Mouse (Mus musculus): Measurements from ENCODE around the gene Bckdha. TPM values are rescaled to one million over a fixed set of nuclear protein-coding genes. Genes with fewer than 3 reads are reported as not detected.

The Bckdha gene
- polyA plus RNA-seq, 1 experiment = 2.4 TPM

- Histone ChIP-seq H3K4me1 (ENCODE audit: control insufficient read depth) (peaks cover 5% of the 10 kb centered on the region), H3K9me3 (ENCODE audit: control insufficient read depth, low read length) (no peaks in the 10 kb centered on the region), H3K4me3 (replicated peaks) (no peak overlapping the region), H3K36me3 (ENCODE audit: control insufficient read depth) (no peaks in the 10 kb centered on the region), H3K27me3 (ENCODE audit: control insufficient read depth) (no peaks in the 10 kb centered on the region)
- no peak for TF ChIP-seq GATA1 (IDR thresholded peaks at IDR 0.05; ENCODE audit: low read length)
These were observed 44.7 kb downstream of the Bckdha start for GRCm38 (mm10) chr7:25614086-25614485.

GRCm38 (mm10) chr7:25611501-25611900 lies 47.3 kb downstream of the Bckdha start:
- Histone ChIP-seq H3K27me3 (ENCODE audit: control insufficient read depth) (no peaks in the 10 kb centered on the region), H3K4me1 (ENCODE audit: control insufficient read depth) (no peaks in the 10 kb centered on the region; the same call in 1 of the 2 replicates), H3K4me3 (replicated peaks) (no peak overlapping the region), H3K36me3 (ENCODE audit: control insufficient read depth) (no peaks in the 10 kb centered on the region), H3K9me3 (ENCODE audit: control insufficient read depth, low read length) (no peaks in the 10 kb centered on the region)
- TF ChIP-seq TAL1 (IDR thresholded peaks at IDR 0.05; ENCODE audit: low read length) = no peak
- TF ChIP-seq GATA1 (IDR thresholded peaks at IDR 0.05; ENCODE audit: low read length) = no peak

- no peak overlapping the region for H3K4me3 ChIP-seq (replicated peaks)
- H3K4me1 ChIP-seq (ENCODE audit: control insufficient read depth) = no peaks in the 10 kb centered on the region
- TF ChIP-seq TAL1 (IDR thresholded peaks at IDR 0.05; ENCODE audit: low read length) = no peak
- TF ChIP-seq GATA1 (IDR thresholded peaks at IDR 0.05; ENCODE audit: low read length) = no peak
These were observed 48.7 kb downstream of the Bckdha start for GRCm38 (mm10) chr7:25610056-25610455.

GRCm38 (mm10) chr7:25607196-25607595 lies 51.6 kb downstream of the Bckdha start:
- no peaks in the 10 kb centered on the region for H3K27me3 ChIP-seq (ENCODE audit: control insufficient read depth)
- no peaks in the 10 kb centered on the region for H3K4me1 ChIP-seq (ENCODE audit: control insufficient read depth)
- no peaks in the 10 kb centered on the region for H3K9me3 ChIP-seq (ENCODE audit: control insufficient read depth, low read length)
- H3K4me3 ChIP-seq (replicated peaks) = no peak overlapping the region
- H3K36me3 ChIP-seq (ENCODE audit: control insufficient read depth) = no peaks in the 10 kb centered on the region
- TF ChIP-seq GATA1 (IDR thresholded peaks at IDR 0.05; ENCODE audit: low read length) = no peak
- no peak for TF ChIP-seq TAL1 (IDR thresholded peaks at IDR 0.05; ENCODE audit: low read length)

More at GRCm38 (mm10) chr7:25610056-25610455, 48.7 kb downstream of the Bckdha start:
- H3K9me3 ChIP-seq (ENCODE audit: control insufficient read depth, low read length) = no peaks in the 10 kb centered on the region
- H3K27me3 ChIP-seq (ENCODE audit: control insufficient read depth) = no peaks in the 10 kb centered on the region
- H3K36me3 ChIP-seq (ENCODE audit: control insufficient read depth) = no peaks in the 10 kb centered on the region

- TF ChIP-seq GATA1 (IDR thresholded peaks at IDR 0.05; ENCODE audit: low read length) (no peak), TAL1 (IDR thresholded peaks at IDR 0.05; ENCODE audit: low read length) (no peak)
- Histone ChIP-seq H3K4me3 (replicated peaks) (no peak overlapping the region), H3K27me3 (ENCODE audit: control insufficient read depth) (no peaks in the 10 kb centered on the region), H3K4me1 (ENCODE audit: control insufficient read depth) (no peaks in the 10 kb centered on the region), H3K36me3 (ENCODE audit: control insufficient read depth) (no peaks in the 10 kb centered on the region), H3K9me3 (ENCODE audit: control insufficient read depth, low read length) (no peaks in the 10 kb centered on the region)
These were observed 52.1 kb downstream of the Bckdha start for GRCm38 (mm10) chr7:25606625-25607063.

GRCm38 (mm10) chr7:25601346-25601745 lies 57.4 kb downstream of the Bckdha start:
- H3K36me3 ChIP-seq (ENCODE audit: control insufficient read depth) = no peaks in the 10 kb centered on the region
- H3K4me3 ChIP-seq (replicated peaks) = no peak overlapping the region
- no peaks in the 10 kb centered on the region for H3K4me1 ChIP-seq (ENCODE audit: control insufficient read depth)
- TF ChIP-seq TAL1 (IDR thresholded peaks at IDR 0.05; ENCODE audit: low read length) (no peak), GATA1 (IDR thresholded peaks at IDR 0.05; ENCODE audit: low read length) (no peak)
- H3K27me3 ChIP-seq (ENCODE audit: control insufficient read depth) = no peaks in the 10 kb centered on the region
- H3K9me3 ChIP-seq (ENCODE audit: control insufficient read depth, low read length) = no peaks in the 10 kb centered on the region

GRCm38 (mm10) chr7:25600666-25601065 lies 58.1 kb downstream of the Bckdha start:
- no peaks in the 10 kb centered on the region for H3K9me3 ChIP-seq (ENCODE audit: control insufficient read depth, low read length)
- no peak overlapping the region for H3K4me3 ChIP-seq (replicated peaks)
- H3K36me3 ChIP-seq (ENCODE audit: control insufficient read depth) = no peaks in the 10 kb centered on the region
- H3K27me3 ChIP-seq (ENCODE audit: control insufficient read depth) = no peaks in the 10 kb centered on the region
- TF ChIP-seq TAL1 (IDR thresholded peaks at IDR 0.05; ENCODE audit: low read length) (no peak), GATA1 (IDR thresholded peaks at IDR 0.05; ENCODE audit: low read length) (no peak)
- no peaks in the 10 kb centered on the region for H3K4me1 ChIP-seq (ENCODE audit: control insufficient read depth)

- H3K36me3 ChIP-seq (ENCODE audit: control insufficient read depth) = no peaks in the 10 kb centered on the region
- no peaks in the 10 kb centered on the region for H3K9me3 ChIP-seq (ENCODE audit: control insufficient read depth, low read length)
- H3K4me1 ChIP-seq (ENCODE audit: control insufficient read depth) = no peaks in the 10 kb centered on the region
- H3K27me3 ChIP-seq (ENCODE audit: control insufficient read depth) = no peaks in the 10 kb centered on the region
- TF ChIP-seq GATA1 (IDR thresholded peaks at IDR 0.05; ENCODE audit: low read length) = no peak
- no peak for TF ChIP-seq TAL1 (IDR thresholded peaks at IDR 0.05; ENCODE audit: low read length)
- H3K4me3 ChIP-seq (replicated peaks) = no peak overlapping the region
These were observed 59.1 kb downstream of the Bckdha start for GRCm38 (mm10) chr7:25599663-25600062.

- Histone ChIP-seq H3K9me3 (ENCODE audit: control insufficient read depth, low read length) (no peaks in the 10 kb centered on the region), H3K36me3 (ENCODE audit: control insufficient read depth) (no peaks in the 10 kb centered on the region), H3K4me3 (replicated peaks) (no peak overlapping the region), H3K27me3 (ENCODE audit: control insufficient read depth) (no peaks in the 10 kb centered on the region), H3K4me1 (ENCODE audit: control insufficient read depth) (no peaks in the 10 kb centered on the region)
- TF ChIP-seq GATA1 (IDR thresholded peaks at IDR 0.05; ENCODE audit: low read length) (no peak), TAL1 (IDR thresholded peaks at IDR 0.05; ENCODE audit: low read length) (no peak)
These were observed 64.9 kb downstream of the Bckdha start for GRCm38 (mm10) chr7:25593859-25594258.

GRCm38 (mm10) chr7:25591226-25591625 lies 67.6 kb downstream of the Bckdha start:
- no peaks in the 10 kb centered on the region for H3K4me1 ChIP-seq (ENCODE audit: control insufficient read depth)

More at GRCm38 (mm10) chr7:25591226-25591625, 67.6 kb downstream of the Bckdha start:
- no peaks in the 10 kb centered on the region for H3K9me3 ChIP-seq (ENCODE audit: control insufficient read depth, low read length)
- no peak overlapping the region for H3K4me3 ChIP-seq (replicated peaks)
- no peaks in the 10 kb centered on the region for H3K27me3 ChIP-seq (ENCODE audit: control insufficient read depth)
- no peaks in the 10 kb centered on the region for H3K36me3 ChIP-seq (ENCODE audit: control insufficient read depth)
- TF ChIP-seq TAL1 (IDR thresholded peaks at IDR 0.05; ENCODE audit: low read length) (no peak), GATA1 (IDR thresholded peaks at IDR 0.05; ENCODE audit: low read length) (no peak)

All from erythroblast, embryonic 14.5 days (primary cell).